Mouse (Mus musculus): Measurements from ENCODE around the gene Lrrc56. TPM values are rescaled to one million over a fixed set of nuclear protein-coding genes. Genes with fewer than 3 reads are reported as not detected.

Lrrc56 gene
- polyA plus RNA-seq, 1 experiment from 2014 or later = 10.8 TPM

GRCm38 (mm10) chr7:141194409-141194808 lies 452 bp downstream of the Lrrc56 start:
- Histone ChIP-seq H3K4me1 (replicated peaks; ENCODE audit: insufficient read depth, low read length) (peaks cover 7% of the 10 kb centered on the region; the same call in 1 of the 2 replicates), H3K4me3 (replicated peaks; ENCODE audit: low read depth, low read length) (peak overlapping the region; percentile 93), H3K9ac (ENCODE audit: low read depth, low read length) (peak overlapping the region; percentile 43), H3K36me3 (ENCODE audit: insufficient read depth, low read length) (peaks cover 15% of the 10 kb centered on the region), H3K4me2 (ENCODE audit: low read length) (peak overlapping the region; percentile 86), H3K9me3 (replicated peaks; ENCODE audit: low read length) (no peaks in the 10 kb centered on the region), H3K27ac (peak overlapping the region; percentile 81), H3K27me3 (ENCODE audit: insufficient read depth, low read length) (no peaks in the 10 kb centered on the region)
- TF ChIP-seq CTCF (IDR thresholded peaks at IDR 0.05; ENCODE audit: low read depth) = no peak
- WGBS = under 1% methylated on average over 23 of the region's 23 CpGs
- ATAC-seq (replicated peaks; ENCODE audit: low FRiP score, low read depth) (no peak), DNase-seq (ENCODE audit: low spot score) (no peak)

DNA sequence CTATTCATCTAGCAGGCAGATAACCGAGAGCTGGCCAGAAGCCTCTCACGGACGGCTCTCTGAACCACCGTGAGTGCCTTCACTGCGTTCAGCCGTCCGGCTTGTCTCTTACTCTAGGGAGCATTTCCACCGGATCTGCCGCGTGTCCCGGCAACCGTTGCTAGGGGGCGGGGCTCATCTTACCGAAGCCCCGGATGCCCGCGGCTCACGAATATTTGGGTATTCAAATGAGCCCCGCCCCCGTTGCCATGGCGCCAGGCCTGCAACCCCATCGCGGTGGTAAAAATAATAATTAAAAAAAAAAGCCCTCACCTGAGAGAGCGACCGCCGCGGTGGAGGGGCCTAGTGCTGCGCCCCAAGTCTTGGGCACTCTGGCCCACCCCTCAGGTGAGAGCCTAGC lies 873 bp downstream of the Lrrc56 start:
- H3K27me3 ChIP-seq (ENCODE audit: insufficient read depth, low read length) = no peaks in the 10 kb centered on the region
- peak overlapping the region; percentile 81 for H3K27ac ChIP-seq
- DNase-seq (ENCODE audit: low spot score) (peak; percentile 92), ATAC-seq (replicated peaks; ENCODE audit: low FRiP score, low read depth) (peak; percentile 12)
- peak overlapping the region; percentile 43; the same call in 1 of the 2 replicates for H3K9ac ChIP-seq (ENCODE audit: low read depth, low read length)
- peak overlapping the region; percentile 86 for H3K4me2 ChIP-seq (ENCODE audit: low read length)
- TF ChIP-seq CTCF (IDR thresholded peaks at IDR 0.05; ENCODE audit: low read depth) = no peak
- H3K9me3 ChIP-seq (replicated peaks; ENCODE audit: low read length) = no peaks in the 10 kb centered on the region
- WGBS = under 1% methylated on average over 28 of the region's 28 CpGs
- H3K36me3 ChIP-seq (ENCODE audit: insufficient read depth, low read length) = peaks cover 11% of the 10 kb centered on the region; the same call in 1 of the 2 replicates
- peaks cover 7% of the 10 kb centered on the region; the same call in 1 of the 2 replicates for H3K4me1 ChIP-seq (replicated peaks; ENCODE audit: insufficient read depth, low read length)
- peak overlapping the region; percentile 93 for H3K4me3 ChIP-seq (replicated peaks; ENCODE audit: low read depth, low read length)

- ATAC-seq (replicated peaks; ENCODE audit: low FRiP score, low read depth) (no peak), DNase-seq (ENCODE audit: low spot score) (no peak)
- 0 out of 2 replicates have a peak overlapping the region, but pooled peaks have one; percentile 5 for H3K9ac ChIP-seq (ENCODE audit: low read depth, low read length)
- 86% methylated on average over 2 of the region's 2 CpGs for WGBS
- no peaks in the 10 kb centered on the region for H3K27me3 ChIP-seq (ENCODE audit: insufficient read depth, low read length)
- peak overlapping the region; percentile 86; the same call in 1 of the 2 replicates for H3K4me2 ChIP-seq (ENCODE audit: low read length)
- H3K9me3 ChIP-seq (replicated peaks; ENCODE audit: low read length) = no peaks in the 10 kb centered on the region
- H3K27ac ChIP-seq = no peak overlapping the region
- no peak for TF ChIP-seq CTCF (IDR thresholded peaks at IDR 0.05; ENCODE audit: low read depth)
- H3K4me3 ChIP-seq (replicated peaks; ENCODE audit: low read depth, low read length) = no peak overlapping the region
- 0 out of 2 replicates have a peak, but pooled peaks cover 6% of the 10 kb centered on the region for H3K36me3 ChIP-seq (ENCODE audit: insufficient read depth, low read length)
- peaks cover 7% of the 10 kb centered on the region; the same call in 1 of the 2 replicates for H3K4me1 ChIP-seq (replicated peaks; ENCODE audit: insufficient read depth, low read length)
Measured at GRCm38 (mm10) chr7:141195754-141196153, 1.8 kb downstream of the Lrrc56 start.

DNA sequence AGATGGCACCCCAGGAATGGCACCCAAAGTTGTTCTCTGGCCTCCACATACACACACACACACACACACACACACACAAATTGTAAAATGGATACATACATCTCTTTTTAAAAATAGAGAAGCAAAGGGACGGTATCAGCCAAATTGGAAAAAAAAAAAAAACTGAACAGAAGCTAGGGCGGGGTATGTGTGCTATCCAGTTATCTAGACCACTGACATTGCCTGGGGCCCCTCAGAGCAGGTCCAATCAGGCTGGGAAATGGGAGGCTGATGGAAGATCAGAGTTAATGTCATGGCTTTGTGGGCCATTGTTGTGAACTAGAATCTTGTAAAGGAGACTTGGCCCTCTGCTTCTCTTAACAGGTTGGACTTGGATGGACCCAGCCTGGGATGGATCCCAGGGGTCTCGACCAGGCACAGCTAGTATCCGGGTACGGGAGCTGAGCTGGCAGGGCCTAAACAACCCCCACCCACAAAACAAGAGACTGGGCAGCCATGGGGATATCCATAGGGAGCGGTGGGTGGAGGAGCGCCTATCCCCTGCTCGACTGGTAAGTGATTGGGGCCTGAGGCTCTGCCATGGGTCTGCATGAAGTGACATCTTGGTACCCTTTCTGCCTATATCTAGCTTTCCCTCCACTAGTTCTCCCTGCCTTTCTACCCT lies 2.8 kb downstream of the Lrrc56 start:
- Histone ChIP-seq H3K36me3 (ENCODE audit: insufficient read depth, low read length) (0 out of 2 replicates have a peak, but pooled peaks cover 4% of the 10 kb centered on the region), H3K4me3 (replicated peaks; ENCODE audit: low read depth, low read length) (no peak overlapping the region), H3K27me3 (ENCODE audit: insufficient read depth, low read length) (no peaks in the 10 kb centered on the region), H3K27ac (no peak overlapping the region), H3K4me2 (ENCODE audit: low read length) (no peak overlapping the region), H3K9ac (ENCODE audit: low read depth, low read length) (no peak overlapping the region), H3K9me3 (replicated peaks; ENCODE audit: low read length) (no peaks in the 10 kb centered on the region), H3K4me1 (replicated peaks; ENCODE audit: insufficient read depth, low read length) (peaks cover 7% of the 10 kb centered on the region; the same call in 1 of the 2 replicates)
- TF ChIP-seq CTCF (IDR thresholded peaks at IDR 0.05; ENCODE audit: low read depth) = no peak
- ATAC-seq (replicated peaks; ENCODE audit: low FRiP score, low read depth) (no peak), DNase-seq (ENCODE audit: low spot score) (no peak)
- WGBS = 93% methylated on average over 8 of the region's 8 CpGs

- no peaks in the 10 kb centered on the region for H3K9me3 ChIP-seq (replicated peaks; ENCODE audit: low read length)
- H3K27ac ChIP-seq = no peak overlapping the region
- no peaks in the 10 kb centered on the region for H3K36me3 ChIP-seq (ENCODE audit: insufficient read depth, low read length)
- no peak overlapping the region for H3K4me2 ChIP-seq (ENCODE audit: low read length)
- no peak for ATAC-seq (replicated peaks; ENCODE audit: low FRiP score, low read depth)
- H3K27me3 ChIP-seq (ENCODE audit: insufficient read depth, low read length) = no peaks in the 10 kb centered on the region
- no peak for DNase-seq (ENCODE audit: low spot score)
- H3K9ac ChIP-seq (ENCODE audit: low read depth, low read length) = no peak overlapping the region
- H3K4me1 ChIP-seq (replicated peaks; ENCODE audit: insufficient read depth, low read length) = no peaks in the 10 kb centered on the region; the same call in 1 of the 2 replicates
- WGBS = 96% methylated on average over 4 of the region's 4 CpGs
- no peak for TF ChIP-seq CTCF (IDR thresholded peaks at IDR 0.05; ENCODE audit: low read depth)
- no peak overlapping the region for H3K4me3 ChIP-seq (replicated peaks; ENCODE audit: low read depth, low read length)
Measured at GRCm38 (mm10) chr7:141198121-141198520, 4.2 kb downstream of the Lrrc56 start.

DNA sequence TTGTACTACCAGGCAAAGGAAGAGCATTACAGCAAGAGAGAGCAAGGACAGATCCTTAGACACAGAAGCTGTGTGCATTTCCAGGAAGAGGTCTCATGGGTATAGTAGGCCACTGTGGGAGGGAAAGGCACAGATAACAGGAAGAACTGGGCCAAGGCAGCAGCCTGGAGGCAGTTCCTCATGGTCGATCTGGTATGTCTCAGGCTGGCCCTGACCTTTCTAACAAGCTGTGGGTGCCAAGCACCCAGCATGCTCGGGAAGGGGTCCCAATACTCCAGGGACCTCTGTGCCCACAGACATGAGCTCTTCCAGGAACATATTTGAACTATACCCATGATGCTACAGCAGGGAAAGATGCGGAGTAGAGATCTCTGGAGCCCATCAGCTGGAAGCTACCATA lies 10.6 kb downstream of the Lrrc56 start:
- DNase-seq (ENCODE audit: low spot score) (no peak), ATAC-seq (replicated peaks; ENCODE audit: low FRiP score, low read depth) (no peak)
- Histone ChIP-seq H3K27ac (no peak overlapping the region), H3K4me3 (replicated peaks; ENCODE audit: low read depth, low read length) (no peak overlapping the region), H3K27me3 (ENCODE audit: insufficient read depth, low read length) (no peaks in the 10 kb centered on the region), H3K4me2 (ENCODE audit: low read length) (no peak overlapping the region), H3K9me3 (replicated peaks; ENCODE audit: low read length) (no peaks in the 10 kb centered on the region), H3K4me1 (replicated peaks; ENCODE audit: insufficient read depth, low read length) (no peaks in the 10 kb centered on the region), H3K36me3 (ENCODE audit: insufficient read depth, low read length) (no peaks in the 10 kb centered on the region), H3K9ac (ENCODE audit: low read depth, low read length) (no peak overlapping the region)
- no peak for TF ChIP-seq CTCF (IDR thresholded peaks at IDR 0.05; ENCODE audit: low read depth)
- WGBS = 87% methylated on average over 3 of the region's 3 CpGs

Measured in kidney, postnatal 0 days (tissue).